Mouse (Mus musculus) G1E (cell line): Measurements from ENCODE around the gene Gm11361.

Experiments used
- CTCF ChIP-seq: IDR thresholded peaks from 2 replicates; pipeline ENCODE4 v1.5.1; 2012; ENCODE audit warnings: low read depth, low read length, inconsistent platforms, mixed read lengths
- GATA2 ChIP-seq: IDR thresholded peaks from 2 replicates; pipeline ENCODE4 v1.6.1; 2012; ENCODE audit warnings: low read depth, low read length, inconsistent platforms, borderline replicate concordance

DNA sequence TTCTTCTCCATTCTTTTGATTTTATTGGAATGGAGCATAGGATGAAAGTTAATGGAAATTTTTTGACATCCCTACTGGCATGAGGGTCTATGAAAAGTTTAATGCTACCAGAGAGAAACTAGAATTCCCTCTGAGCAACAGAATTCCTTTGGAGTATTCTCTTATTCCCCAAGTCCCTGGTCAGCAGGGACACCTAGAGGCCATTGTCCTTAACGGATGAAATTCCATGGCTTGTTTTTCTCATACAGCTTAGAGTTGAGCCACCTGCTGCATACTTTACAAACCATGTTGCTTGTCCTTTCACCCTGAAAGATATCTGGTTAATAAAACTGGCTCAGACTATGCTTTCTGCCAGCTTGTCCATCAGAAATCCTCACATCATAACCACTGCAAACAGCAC, 7.1 kb downstream of the Gm11361 start:
- TF ChIP-seq CTCF (no peak), GATA2 (no peak)
